Mouse (Mus musculus): ENCODE results near the gene Ltbp1.

Gene Ltbp1

DNA sequence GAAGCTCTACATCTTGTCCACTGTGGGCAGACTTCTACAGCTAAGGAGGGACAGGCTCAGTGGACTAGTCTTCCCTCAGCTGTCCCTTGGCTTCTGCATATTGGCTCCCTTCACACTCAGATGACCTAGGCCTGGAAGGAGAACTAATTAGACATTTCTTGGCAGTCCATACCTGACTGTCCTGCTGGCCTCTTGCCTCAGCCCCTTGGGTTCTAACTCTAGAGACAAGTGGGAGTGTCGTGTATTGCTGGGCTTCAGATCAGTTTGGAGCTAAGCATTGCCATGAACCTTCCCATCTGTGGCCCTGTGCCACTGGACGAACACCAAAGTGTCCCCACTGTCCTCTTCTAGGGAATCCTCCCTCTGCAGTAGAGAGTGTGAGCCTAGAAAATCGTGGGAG, 288.4 kb downstream of the Ltbp1 start:
- peak; percentile 45 for DNase-seq (ENCODE audit: low spot score)

DNA sequence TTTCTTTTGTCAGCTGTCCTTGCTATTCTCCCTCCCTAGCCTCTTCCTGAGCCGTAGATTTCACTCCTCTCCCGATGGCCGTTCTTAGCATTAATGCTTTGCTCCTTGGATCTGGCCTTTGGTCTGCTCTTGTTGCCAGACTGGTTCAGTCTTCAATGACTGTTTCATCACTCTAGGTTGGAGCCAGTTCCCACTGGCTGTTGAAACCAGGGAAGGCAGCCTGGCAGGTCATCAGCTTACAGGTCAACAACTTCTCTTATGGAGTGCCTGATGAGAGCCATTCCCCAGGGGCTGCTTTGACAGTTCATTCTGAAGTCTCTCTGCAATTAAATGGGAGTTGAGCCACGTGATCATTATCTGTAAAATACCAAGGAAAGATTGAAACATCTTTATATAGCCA, 295.5 kb downstream of the Ltbp1 start:
- no peak for DNase-seq (ENCODE audit: low spot score)

DNA sequence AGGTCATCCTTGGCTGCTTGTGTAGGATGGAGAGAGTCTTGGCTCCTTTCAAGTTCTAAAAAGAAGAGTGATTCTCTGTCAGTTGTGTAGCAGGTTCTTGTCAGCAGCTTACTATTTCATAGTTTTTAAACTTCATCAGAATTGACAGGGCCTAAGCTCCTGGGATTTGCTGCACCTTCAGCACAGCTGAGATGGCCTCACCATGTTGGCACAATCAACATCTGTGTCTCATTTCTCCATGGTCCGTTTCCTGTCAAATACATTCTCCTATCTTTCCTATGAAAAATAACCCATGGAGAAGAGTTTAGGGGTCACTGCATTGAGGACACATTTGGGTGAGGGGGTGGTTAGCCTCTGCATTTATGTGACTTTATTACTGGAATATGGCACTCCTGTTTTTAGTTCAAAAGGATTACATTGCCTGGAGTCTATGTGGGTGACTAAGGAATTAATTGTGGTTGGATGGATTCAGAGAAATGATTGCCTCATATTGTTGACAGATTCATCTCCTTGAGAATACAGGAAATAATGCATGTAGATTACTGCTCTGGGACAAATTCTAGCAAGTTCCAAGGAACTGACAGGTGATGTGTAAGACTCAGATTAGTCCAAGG, 299.5 kb downstream of the Ltbp1 start:
- DNase-seq (ENCODE audit: low spot score): no peak

DNA sequence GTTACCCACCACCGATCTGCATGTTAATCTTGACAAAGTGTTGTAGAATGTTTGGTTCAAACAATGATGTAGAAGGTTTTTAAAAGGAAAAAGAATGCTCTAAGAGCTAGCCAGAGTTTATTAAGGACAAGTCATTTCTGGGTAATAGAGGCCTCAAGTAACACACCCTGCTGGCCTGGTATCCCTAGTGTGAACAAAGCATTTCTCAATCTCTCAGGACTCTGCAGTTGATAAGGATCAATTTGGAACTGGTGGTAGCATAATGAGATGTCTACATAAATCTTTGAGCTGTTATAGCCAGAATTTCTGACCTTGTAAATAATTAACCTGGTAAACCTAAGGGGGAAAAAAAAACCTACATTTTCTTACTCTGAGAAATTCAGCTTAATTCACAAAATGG, 300.3 kb downstream of the Ltbp1 start:
- DNase-seq (ENCODE audit: low spot score): no peak

DNA sequence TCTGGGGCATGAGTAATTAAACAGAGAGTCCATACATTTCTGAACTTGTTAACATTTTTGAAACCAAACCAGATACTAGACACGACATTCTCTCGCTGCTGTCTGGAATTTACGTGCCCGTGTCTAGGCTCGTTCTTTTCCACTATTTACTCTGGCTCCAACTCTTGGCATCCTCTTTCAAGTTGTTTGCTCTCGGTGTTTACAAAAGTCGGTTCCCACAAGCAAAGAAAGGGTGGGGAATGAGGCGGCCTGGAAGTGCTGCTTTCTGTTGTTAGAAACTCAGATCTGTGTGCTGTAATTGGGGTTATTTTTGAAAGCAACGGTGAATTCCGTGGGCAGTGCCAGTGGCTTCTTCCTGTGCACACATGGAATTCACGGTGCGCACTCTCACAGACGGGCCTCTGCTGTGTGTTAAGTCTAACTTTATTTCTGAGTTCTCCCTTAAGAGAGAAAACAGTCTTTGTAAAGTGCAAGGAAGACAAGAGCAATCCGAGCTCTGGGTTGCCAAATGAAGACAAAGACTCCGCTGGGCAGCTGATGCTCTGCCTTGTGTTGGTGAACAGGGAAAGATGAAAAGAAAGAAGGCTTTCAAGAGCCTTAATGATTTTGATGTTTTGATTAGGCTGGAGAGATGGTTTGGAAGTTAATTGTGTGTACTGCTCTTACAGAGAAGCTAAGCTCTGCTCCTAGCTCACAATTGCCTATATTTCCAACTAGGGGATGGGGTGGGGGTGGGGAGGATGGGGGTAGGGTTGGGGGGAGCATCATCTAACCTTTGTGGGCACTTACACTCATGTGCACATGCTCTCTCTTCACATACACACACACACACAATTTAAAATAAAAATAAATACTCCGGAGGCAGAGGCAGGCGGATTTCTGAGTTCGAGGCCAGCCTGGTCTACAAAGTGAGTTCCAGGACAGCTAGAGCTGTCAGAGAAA, 302.0 kb downstream of the Ltbp1 start:
- no peak for DNase-seq (ENCODE audit: low spot score)

DNA sequence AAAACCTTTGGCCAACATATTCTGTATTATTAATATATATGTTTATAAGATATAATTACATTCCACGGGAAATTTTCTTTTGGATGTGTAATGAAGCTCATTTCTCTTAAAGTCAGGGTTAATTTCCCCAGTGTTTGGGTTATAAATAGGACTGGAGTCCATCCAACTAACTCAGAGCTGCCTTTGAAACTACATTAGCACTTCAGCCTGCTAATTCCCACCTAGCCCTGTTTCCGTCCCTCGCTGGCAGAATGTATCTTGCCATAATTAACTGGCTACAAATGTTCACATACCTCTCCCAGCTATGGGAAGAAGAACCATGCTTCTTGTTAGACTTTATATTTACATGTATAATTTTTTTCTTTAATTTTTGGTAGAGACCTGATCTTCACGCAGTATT, 311.7 kb downstream of the Ltbp1 start:
- DNase-seq (ENCODE audit: low spot score): no peak

DNA sequence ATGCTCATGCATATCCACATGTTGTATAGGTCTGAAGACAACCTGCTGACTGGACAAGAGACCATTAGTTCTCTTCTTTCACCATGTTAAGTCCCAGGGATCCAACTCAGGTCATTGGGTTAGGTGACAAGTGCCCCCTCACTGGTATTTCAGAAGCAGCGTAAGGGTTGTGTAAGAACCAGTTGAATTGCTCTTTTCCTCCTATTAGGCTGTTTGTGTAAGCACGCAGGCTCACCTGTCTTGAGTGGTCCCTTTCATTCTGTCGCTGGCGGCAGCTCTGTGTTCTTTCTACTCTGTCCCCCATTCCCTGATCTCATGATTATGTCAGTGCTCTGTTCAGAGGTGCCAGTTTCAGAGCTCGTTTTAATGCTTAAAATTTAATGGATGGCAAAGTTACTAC, 317.9 kb downstream of the Ltbp1 start:
- DNase-seq (ENCODE audit: low spot score): no peak

DNA sequence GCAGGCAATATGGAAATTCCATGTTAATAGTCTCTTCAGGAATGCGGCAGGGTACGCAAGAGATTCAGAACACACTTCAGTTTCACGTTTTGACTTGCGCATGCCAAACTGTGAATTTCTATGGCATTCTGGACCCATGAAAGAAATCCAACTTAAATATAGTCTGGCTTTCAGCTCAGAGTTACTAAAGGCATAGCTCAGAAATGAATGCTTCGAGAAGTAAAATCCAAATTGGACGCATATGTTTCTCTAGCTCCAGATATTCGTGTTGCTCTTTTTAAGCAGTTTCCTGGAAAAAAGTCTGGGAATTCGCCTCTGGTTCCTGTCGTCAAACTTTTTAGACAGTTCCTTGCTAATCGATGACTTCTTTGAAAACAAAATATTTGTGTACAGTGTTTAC, 318.4 kb downstream of the Ltbp1 start:
- no peak for DNase-seq (ENCODE audit: low spot score)

DNA sequence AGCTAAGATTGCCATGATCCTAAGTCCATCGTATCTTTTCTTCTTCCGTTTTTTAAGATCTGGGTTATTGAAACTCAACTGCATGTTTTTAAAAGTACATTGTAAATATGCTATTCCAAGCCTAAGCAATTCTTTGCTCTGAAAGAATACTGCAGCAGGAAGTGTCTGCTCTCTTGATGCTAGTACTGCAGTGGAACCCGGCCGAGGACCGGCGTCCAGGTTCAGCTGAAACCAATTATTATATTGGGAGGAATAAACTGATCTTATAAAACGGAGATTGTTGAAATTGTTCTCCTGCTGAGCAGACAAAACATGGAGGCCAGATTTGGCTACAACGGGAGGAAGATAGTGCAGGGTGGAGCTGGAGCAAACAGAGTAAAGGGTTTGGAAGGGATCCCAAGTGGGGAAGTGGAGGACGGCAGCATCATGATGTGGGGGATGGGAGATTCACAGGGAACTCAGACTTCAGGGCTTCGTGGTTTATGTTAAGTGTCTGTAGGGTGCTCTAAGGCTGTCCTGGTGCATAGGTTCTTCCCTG, 322.8 kb downstream of the Ltbp1 start:
- DNase-seq (ENCODE audit: low spot score): no peak

DNA sequence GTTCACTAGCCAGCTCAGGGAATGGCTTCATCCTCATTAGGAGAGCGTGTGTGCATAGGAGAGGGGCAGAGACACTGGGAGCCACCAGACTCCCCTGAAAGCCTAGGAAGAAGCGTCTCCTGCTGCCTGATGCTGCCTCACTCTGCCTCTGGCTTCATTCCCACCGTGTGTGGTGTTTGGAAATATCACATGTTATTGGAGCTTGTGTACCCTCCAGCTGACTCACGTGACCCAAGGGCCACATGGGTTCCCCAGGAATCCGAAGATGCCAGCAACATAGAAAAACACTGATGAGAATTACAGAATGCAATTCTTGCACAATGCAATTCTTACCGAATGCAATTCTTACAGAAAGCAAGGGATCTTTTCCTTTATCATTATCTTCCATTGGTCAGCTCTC, 325.0 kb downstream of the Ltbp1 start:
- DNase-seq (ENCODE audit: low spot score): no peak

DNA sequence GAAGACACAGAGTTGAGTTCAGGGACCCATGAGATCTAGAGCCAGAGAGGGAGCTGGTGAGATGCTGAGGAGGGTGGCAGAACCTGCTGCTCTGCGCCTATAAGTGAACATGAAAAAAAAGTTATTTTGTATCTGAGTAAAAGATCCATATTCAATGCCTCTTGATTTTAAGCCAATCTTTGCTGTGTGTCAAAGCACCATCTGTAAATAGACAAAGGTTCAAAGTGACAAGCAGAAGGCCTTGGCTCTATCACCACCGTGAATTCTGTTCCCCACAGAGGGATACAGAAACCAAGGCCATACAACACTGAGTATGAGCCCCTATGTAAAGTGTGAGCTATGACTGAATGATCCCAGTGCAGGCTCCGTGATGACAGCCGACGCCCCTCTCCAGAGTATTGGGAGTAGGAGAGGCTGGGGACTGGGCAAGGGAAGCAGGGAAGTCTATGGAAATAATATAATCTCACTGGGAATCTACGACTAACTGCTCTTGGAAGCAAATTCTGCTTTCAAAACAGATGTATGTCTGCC, 326.1 kb downstream of the Ltbp1 start:
- DNase-seq (ENCODE audit: low spot score): no peak

DNA sequence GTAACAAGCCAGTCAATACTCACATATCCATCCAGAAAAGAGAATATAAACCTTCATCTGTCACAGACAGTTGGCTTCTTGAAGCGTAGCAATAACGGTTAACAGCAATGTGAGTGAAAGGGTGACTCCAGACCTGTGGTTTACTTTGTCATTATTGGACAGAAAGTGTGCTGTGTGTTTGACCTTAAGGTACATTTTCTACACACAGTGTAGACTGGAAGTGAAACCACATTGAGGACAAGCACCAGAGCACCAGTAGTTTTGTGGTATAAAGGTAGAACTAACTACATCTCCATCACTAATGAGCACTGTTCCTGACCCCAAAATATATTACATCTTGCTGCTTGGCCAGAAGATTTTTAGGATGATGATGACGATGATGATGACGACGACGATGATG, 326.9 kb downstream of the Ltbp1 start:
- no peak for DNase-seq (ENCODE audit: low spot score)

DNA sequence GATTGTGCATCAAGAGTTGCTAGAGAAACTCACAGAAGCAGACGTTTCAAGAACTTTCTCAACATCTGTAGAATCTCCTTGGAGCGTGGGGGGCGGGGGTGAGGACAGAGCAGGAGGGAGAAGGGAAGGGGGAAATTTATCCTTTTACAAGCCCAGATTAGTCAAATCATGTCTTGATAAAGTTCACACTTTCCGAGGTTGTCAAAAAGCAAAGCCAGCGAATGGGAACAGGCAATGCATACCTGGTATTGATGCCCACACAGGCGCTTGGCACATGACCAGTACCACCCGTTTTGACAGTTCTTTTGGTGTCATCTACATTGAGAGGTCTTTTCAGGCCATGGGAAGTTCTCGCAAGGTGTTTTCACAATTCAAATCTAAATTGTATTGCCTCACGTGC, 327.6 kb downstream of the Ltbp1 start:
- DNase-seq (ENCODE audit: low spot score): no peak

DNA sequence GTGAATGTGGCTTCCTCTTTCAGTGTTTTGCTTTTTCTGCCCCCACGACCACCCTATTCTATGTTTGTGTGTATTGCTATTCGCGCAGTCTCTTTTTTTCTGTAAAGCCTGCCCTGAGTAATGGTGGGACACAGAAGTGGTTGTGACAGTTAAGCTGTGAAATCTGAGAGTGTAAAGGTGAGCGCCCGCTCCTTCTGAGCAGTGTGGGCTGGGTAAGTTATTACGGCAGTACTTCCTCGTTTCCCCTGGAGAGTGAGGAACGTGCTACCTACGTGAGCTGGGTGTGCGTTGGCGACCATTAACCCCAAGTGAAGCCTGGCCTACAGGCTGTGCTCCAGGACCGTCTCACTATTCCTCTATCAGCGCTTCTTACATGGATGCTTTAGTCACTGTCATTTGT, 328.4 kb downstream of the Ltbp1 start:
- DNase-seq (ENCODE audit: low spot score): no peak

DNA sequence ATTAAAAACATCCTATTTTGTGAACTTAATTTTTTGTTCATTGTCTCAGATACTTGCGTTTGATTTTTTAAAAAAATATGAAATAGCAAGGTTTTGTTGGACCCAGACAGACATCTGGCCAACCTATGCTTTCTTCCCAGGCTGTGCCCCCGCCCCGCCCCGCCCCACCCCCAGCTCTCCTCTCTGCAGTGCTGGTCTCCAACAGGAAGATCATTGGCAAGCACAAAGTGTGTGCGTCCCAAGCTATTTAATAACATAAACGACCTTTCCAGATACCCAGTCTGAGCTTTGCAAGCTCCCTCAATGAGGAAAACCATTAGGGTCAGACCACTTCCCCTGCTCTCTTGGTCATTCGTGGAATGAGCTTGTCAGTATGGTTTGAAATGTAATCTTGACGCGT, 330.3 kb downstream of the Ltbp1 start:
- no peak for DNase-seq (ENCODE audit: low spot score)

DNA sequence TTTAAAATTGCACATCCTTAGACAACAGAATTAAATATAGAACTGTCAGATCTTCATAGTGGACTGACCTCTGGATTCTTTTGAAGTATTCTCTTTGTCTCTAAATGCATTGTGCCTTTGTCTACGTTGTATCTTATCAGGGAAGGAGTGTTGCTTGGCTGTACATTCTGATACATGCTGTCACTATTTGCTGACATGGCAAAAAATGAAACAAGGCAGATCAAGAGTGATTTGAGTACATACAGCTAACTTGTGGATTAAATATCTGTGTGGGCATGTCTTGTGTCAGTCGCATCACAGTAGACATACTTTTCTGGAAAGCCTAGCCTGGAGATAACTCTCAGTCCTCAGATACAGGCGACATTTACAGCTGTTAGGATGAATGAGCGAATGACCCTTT, 335.9 kb downstream of the Ltbp1 start:
- no peak for DNase-seq (ENCODE audit: low spot score)

DNA sequence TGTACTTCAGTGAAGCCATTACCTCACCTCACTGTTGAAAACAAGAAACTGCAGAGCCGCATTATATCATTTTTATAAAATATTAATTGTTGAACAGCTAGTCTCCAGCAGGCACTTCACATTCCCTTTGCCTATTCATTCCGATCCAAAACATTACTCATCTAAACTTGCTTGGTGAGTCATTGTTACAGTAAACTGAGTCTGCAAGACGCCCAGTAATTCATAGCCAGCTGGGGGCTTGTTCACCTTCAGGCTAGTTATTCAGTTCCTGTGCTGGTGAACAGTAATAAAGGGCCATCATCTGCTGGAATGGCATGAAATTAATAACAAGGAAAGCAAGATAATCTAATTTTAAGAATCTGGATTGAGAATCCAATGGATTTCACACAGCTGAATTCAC, 339.7 kb downstream of the Ltbp1 start:
- no peak for DNase-seq (ENCODE audit: low spot score)

DNA sequence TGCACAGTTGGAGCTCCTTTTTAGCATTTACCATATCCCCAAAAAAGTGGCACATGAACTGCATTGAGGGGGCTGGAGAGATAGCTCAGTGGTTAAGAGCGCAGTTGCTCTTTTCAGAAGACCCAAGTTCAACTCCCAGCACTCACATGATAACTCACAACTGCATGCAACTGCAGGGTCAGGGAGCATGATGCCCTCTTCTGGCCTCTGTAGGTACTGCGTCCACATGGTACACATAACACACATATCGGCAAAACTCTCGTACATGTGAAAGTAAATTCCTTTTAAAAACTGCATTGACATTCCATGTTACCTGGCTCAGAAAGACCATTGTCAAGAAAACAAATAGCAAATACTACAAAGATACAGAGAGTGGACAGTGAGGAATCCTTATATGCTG, 342.0 kb downstream of the Ltbp1 start:
- no peak for DNase-seq (ENCODE audit: low spot score)

DNA sequence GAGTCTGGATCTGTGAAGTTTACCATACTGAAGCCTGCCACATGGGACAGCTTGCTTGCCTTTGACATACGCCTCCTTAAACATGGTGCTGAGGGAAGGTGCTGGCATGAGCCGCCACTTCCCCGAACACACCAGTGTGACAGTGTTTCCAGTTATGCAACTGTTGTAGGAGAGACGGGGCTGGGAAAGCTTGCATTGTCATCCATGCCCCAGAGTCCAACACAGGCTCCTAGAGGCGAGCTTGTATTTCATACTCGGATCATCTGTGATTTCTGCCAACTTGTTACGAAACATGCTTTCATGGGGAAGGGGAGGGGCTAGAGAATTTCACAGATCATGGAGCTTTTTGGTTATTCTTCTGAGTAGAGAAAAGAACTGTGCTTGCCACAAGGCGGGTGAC, 343.7 kb downstream of the Ltbp1 start:
- no peak for DNase-seq (ENCODE audit: low spot score)

DNA sequence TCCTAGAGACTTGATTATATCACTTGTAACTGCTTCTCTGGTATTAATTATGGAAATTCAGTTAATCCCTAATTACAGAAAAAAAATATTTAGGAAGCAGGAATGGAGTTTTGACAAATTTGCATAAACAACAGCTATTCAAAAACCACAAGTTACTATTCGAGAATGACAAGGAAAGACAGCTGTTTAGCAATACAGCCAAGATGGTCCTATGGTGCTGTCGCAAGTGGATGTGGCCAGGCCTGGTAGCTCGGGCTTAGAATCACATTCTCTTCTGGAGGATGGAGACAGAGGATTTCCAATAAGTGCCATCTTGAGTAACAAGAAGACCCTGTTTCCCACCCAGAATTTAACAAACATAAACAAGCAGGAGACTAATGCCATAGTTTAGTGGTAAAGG, 344.2 kb downstream of the Ltbp1 start:
- DNase-seq (ENCODE audit: low spot score): no peak

DNA sequence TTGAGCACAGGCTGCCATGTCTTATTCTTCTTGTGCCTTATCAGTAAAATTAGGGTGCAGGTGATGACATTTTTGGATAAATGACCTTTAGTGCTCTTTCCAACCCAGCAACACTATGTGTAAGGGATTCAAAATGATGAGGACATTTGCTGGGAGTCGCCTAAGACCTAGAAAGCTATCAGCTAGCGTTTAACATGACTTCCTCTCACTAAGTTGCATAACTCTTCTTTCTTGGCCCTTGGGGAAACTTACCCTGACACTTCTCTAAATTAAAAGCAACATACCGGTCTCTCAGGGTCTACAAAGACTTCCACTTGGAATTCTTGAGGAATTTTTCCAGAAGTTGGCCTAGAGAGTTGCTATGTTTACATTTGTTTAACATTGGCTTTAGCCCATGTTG, 348.0 kb downstream of the Ltbp1 start:
- DNase-seq (ENCODE audit: low spot score): no peak

DNA sequence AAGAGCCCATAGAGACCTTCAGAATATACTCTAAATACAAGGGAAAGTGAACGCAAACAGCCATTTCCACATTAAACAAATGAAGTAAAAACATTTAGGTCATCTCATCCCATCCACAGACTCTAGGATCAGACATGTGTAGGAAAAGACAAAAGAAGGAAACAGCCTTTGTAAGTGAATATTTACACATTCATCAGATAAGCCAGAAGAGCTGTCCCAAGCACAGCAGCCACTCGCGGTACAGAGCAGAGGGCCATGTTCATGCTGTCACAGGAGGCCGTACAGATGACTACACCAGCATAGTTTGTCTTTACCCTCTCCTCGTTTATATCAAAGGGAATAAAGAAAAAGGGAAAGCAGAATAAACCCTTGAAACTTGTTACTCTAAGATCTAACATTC, 350.1 kb downstream of the Ltbp1 start:
- no peak for DNase-seq (ENCODE audit: low spot score)

DNA sequence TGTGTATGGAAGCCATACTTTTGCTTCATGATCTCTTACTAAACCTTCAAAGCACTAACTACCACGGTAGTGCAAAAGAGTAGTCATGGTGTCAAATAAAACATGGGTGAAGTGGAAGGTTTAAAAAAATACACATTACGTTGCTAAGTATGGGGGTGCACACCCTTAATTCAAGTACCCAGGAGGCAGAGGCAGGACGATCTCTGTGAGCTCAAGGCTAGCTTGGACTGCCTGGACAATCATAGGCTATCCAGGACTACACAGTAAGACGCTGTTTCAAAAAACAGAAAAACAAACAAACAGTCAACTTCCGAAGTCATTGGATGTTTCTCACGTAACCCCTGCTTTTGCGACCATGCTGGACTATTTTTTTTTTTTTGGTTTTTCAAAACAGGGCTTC, 354.7 kb downstream of the Ltbp1 start:
- no peak for DNase-seq (ENCODE audit: low spot score)
